Mouse (Mus musculus): Measurements from ENCODE around the gene Rac2. TPM values are rescaled to one million over a fixed set of nuclear protein-coding genes. Genes with fewer than 3 reads are reported as not detected.

Rac2 gene
- total RNA-seq, 2 experiments from 2014 or later, result 2.0 to 2.7 TPM

DNA sequence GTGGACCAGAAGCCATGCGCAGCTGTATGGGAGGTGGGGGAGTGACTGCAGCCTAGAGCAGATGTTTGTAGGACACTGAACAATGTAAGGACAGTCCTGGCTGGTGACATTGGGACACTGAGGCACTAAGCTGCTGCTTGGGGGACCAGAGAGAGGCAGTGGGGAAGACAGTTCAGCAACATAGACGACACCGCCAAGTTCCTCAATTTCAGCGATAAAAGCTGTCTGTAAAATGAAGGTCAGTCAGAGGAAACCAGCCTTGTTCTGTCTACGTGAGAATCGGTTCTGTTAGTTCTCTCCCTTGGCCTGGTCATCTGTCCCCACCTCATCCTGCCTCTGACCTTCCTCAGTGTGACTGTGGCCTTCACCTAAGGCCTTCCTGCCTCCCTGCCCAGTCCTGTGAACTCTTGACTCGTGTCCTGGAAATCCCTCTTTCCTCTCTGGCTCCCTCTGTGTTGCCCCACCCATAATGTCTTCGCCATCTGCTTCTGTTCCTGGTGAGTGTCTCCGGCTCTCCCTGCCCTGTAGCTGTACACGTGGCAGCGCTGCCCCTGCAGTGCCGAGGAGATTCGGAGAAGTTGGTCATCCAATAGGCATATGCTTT lies 52.4 kb downstream of the Rac2 start:
- DNase-seq, result no peak

DNA sequence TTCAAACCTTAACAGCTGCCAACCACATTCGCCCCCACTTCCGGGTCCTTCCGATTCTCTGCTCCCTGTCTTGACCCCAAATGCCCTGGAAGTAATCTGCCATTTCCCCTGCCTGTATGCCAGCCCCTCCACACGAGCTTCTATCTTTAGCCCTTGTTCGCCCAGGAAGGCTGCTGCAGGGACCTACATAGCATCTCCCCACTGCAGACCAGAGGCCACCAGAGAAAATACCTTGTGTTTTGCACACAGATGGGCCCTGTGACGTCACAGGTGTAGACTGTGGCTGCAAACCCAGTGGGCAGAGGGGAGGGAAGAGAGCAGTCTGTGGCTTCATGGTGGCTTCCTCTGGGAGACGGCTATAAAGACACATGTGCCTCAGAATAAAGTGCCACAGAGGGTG lies 54.4 kb downstream of the Rac2 start:
- DNase-seq, result no peak

DNA sequence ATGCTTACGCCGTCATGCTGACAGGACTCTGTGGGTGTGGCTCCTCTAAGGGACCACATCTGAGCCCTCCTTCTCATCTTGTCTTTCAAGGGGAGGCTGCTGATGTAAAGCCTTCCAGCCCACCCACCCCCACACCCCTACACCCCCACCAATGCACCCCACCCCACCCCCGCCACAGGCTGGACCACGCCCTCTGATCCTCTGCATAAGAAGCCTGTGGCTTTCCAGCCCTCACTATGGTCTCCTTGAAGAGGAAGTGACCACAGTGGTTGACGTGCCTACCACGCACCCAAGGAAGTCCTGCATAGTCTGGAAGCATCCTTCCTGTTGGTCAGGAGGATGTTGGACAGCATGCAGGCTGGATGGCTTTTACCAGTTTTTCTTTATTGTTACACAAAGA lies 56.8 kb downstream of the Rac2 start:
- no peak for DNase-seq

DNA sequence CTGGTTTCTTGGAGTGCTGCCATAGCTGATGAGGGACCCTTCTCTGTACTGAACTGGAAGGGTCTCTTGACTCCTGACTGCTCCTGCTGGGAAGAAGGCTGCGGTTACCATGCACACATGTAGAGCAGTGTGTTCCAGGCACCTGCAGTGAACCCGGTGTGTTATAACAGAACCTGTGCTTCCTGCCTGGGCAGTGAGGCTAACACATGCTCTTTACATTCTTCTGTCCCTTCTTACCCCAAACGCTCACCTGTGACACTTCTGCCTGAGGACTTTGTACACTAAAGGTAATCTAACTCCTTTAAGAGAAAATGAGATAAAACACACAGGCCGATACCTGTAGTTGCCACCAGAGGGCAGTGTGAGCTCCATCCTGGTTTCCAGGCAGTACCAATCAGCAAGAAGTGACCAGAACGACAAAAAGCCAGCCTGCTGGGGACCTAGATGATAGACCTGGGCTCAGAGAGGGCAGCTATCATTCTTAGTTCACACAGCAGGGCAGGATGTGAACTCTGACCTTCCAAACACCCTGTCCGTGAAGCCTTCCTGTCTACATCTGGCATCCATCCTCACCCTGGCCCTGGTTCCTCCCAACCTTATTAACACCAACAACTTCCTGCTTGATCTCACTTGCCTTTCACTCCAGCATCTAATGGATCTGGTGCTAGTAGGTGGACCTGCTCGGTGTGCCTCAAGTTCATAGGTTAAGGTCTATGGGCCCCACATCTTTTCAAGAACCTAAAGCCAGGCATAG lies 58.0 kb downstream of the Rac2 start:
- DNase-seq, result peak; percentile 71 to 78

DNA sequence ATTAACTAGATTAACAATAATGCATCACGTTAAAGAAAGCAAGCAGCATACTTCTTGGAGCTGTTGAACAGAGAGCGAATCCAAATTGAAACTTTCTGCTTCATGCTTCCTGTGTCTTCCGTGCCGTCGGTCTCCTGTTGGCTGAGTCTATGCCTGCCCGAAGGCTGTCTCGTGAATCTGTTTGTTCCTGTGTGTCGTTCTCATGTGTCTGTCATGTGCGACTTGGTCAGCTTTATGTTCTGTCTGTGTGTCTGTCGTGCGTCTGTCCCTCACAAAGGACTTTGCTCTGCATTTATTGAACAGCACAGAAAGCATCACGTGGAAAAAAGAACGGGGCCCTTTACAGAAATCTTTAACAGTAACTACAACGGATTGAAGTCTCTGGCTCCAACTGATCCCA lies 59.6 kb downstream of the Rac2 start:
- no peak for DNase-seq

DNA sequence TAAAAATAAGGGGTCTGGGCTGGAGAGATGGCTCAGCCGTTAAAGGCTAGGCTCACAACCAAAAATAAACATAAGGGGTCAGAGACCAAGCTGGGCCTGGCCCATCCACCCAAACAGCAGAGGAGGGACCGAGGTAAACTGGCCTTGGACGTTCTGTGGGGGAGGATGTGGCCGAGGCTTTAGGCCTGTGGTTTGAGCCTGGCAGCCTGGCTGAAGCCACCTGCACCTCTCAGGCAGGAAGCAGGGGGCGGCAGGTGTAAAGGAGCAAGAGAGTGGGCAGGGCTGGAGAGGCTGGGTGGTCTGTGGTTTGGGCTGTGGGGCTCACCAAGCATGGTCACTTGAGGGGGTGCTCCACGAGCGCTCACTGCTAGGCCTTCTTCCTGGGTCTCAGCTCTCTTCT lies 60.6 kb downstream of the Rac2 start:
- DNase-seq, result no peak

DNA sequence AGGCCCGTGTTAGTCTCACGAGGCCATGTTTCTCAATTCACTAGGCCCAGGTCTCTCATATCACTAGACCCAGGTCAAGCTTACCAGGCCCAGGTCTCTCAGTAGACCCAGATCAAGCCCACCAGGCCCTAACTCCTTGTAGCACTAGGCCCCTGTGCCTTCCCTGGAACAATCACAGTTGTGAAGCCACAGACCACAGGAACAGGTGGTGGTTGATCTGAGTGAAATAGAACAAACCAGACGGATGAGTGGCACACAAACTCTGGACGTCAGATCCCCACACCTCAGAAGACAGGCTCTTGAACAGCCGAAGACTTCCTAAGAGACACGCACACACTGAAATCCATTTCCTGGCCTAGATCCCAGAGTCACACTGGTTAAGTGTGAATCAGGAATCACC lies 61.8 kb downstream of the Rac2 start:
- no peak for DNase-seq

DNA sequence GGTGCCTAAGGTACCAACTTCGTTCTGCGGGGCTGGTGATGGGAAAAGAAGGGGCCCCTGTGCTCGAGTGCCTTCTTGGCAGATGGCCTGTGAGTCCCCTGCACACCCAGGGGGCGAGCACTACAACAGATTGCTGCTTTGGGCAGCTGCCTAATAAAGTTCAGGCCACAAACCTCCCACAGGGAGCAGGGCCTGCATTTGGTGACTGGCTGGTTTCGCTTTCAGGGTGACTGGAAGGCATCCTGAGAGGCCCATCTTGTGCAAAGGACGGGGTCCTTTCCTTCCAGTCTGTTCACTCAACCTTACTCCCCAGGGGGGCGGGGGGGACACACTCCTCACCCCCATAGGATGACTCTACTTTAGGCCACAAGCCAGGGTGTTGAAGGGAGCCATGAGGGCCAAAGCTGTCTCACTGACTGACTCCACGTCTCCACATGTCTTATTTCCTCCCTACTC lies 62.4 kb downstream of the Rac2 start:
- no peak for DNase-seq

DNA sequence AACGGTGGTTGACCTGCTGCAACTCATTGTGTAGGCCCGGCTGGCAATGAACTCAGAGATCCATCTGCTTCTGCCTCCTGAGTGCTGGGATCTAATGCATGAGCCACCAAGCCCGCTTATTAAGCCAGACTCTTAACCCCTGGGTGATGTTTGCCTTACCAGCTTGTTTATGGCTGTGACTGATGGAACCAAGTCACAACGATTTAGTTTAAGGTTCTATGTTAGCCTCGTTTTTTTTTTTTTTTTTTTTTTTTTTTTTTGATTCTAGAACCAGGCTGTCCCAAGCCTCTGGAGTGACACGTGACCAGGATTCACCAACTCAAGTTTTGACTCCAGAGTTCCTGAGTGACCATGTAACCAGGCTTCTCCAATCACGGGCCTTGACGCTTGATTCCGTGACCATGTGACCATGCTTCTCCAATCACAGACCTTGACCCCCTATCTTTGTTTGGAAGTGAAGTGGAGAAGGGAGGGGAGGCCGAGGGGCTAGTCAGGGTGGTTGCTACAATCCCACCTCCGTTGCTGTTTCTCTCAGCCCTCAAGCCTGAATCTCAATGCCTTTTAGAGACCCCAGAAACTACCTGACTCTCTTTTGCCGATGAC lies 63.2 kb downstream of the Rac2 start:
- DNase-seq, result no peak

Other genes starting within 250 kb of the Rac2 start
- gene Csf2rb, start 247.0 kb downstream of the Rac2 start, total RNA-seq (2021), result 1 to 10 TPM; 1.1 to 2.1 TPM
- gene Tex33, start 176.9 kb downstream of the Rac2 start, total RNA-seq (2021), result not detected
- gene Tst, start 166.9 kb downstream of the Rac2 start, total RNA-seq (2021), result 10 to 100 TPM; 37.7 to 40.9 TPM
- 10 to 100 TPM; 24.6 to 30.7 TPM for gene Mpst, start 166.4 kb downstream of the Rac2 start, total RNA-seq (2021)
- 100 to 1,000 TPM; 248 TPM for gene Kctd17, start 144.2 kb downstream of the Rac2 start, total RNA-seq (2021)
- 1 to 10 TPM; 3.7 to 5.0 TPM for gene Tmprss6, start 104.1 kb downstream of the Rac2 start, total RNA-seq (2021)
- under 1 TPM; 0.17 to 0.18 TPM for gene Il2rb, start 77.5 kb downstream of the Rac2 start, total RNA-seq (2021)
- gene C1qtnf6, start 41.4 kb downstream of the Rac2 start, total RNA-seq (2021), result 1 to 10 TPM; 3.5 to 4.4 TPM
- gene Sstr3, start 28.1 kb downstream of the Rac2 start, total RNA-seq (2021), result 10 to 100 TPM; 21.6 to 25.1 TPM
- gene Cyth4, start 24.3 kb upstream of the Rac2 start, total RNA-seq (2021), result 10 to 100 TPM; 22.2 to 23.7 TPM
- gene Elfn2, start 146.0 kb upstream of the Rac2 start, total RNA-seq (2021), result 100 to 1,000 TPM; 181 to 207 TPM
- 1 to 10 TPM; 5.4 to 6.2 TPM for gene Mfng, start 200.7 kb upstream of the Rac2 start, total RNA-seq (2021)
- 1 to 10 TPM; 5.1 to 5.8 TPM for gene Card10, start 230.3 kb upstream of the Rac2 start, total RNA-seq (2021)